Mouse (Mus musculus): ENCODE data around the gene Slc26a3. TPM values are rescaled to one million over a fixed set of nuclear protein-coding genes. Genes with fewer than 3 reads are reported as not detected.

The Slc26a3 gene
- polyA plus RNA-seq, 1 experiment from 2014 or later, result 0.05 TPM

Other genes starting within 250 kb of the Slc26a3 start
- not detected in 2 replicates for gene Gm6993, start 150.1 kb upstream of the Slc26a3 start, polyA plus RNA-seq (2015; fragmentation: Nextera tagmentation; extraction: Ambion mirVana)
- 134 and 144 TPM in 2 replicates for gene Lamb1, start 125.6 kb upstream of the Slc26a3 start, polyA plus RNA-seq (2015; fragmentation: Nextera tagmentation; extraction: Ambion mirVana)
- 144 and 151 TPM in 2 replicates for gene Dld, start 39.4 kb upstream of the Slc26a3 start, polyA plus RNA-seq (2015; fragmentation: Nextera tagmentation; extraction: Ambion mirVana)
- gene Cbll1, start 108.7 kb downstream of the Slc26a3 start, polyA plus RNA-seq (2015; fragmentation: Nextera tagmentation; extraction: Ambion mirVana), result 14.8 and 15.3 TPM in 2 replicates
- 0.77 and 0.99 TPM in 2 replicates for gene Slc26a4, start 169.1 kb downstream of the Slc26a3 start, polyA plus RNA-seq (2015; fragmentation: Nextera tagmentation; extraction: Ambion mirVana)
- gene Bcap29, start 243.8 kb downstream of the Slc26a3 start, polyA plus RNA-seq (2015; fragmentation: Nextera tagmentation; extraction: Ambion mirVana), result 29.2 and 33.6 TPM in 2 replicates